Mouse (Mus musculus) stomach, postnatal 0 days (tissue): ENCODE measurements around the gene Plb1. TPM values are rescaled to one million over a fixed set of nuclear protein-coding genes. Genes with fewer than 3 reads are reported as not detected.

Experiments
- ATAC-seq: fragments of 200-750 bp; cut with Nextera tagmentation; 2 replicates; pipeline ENCODE4 v1.8.0; 2017; ENCODE audit not compliant: low FRiP score, low TSS enrichment
- DNase-seq: peaks from one replicate; pipeline ENCODE4 v3.0.0-alpha.2; 2016; ENCODE audit warnings: low spot score
- H3K27ac ChIP-seq: fragments of 300-500 bp; sonication (generic); replicated peaks from 2 replicates; pipeline ENCODE4 v1.5.1; 2014; ENCODE audit warnings: mild to moderate bottlenecking, control low read depth
- H3K27me3 ChIP-seq: fragments of 300-500 bp; sonication (generic); 2 replicates; pipeline ENCODE4 v1.6.1; 2014; ENCODE audit warnings: low read length; ENCODE audit not compliant: control insufficient read depth, insufficient read depth
- H3K36me3 ChIP-seq: fragments of 300-500 bp; sonication (generic); 2 replicates; pipeline ENCODE4 v1.6.1; 2014; ENCODE audit warnings: low read length, mixed read lengths; ENCODE audit not compliant: control insufficient read depth, insufficient read depth
- H3K4me1 ChIP-seq: fragments of 300-500 bp; sonication (generic); replicated peaks from 2 replicates; pipeline ENCODE4 v1.6.1; 2014; ENCODE audit warnings: antibody characterized with exemption; ENCODE audit not compliant: control insufficient read depth, insufficient read depth
- H3K4me2 ChIP-seq: fragments of 300-500 bp; sonication (generic); replicated peaks from 2 replicates; pipeline ENCODE4 v1.6.1; 2014; ENCODE audit warnings: low read depth, mild to moderate bottlenecking, control low read depth, moderate library complexity
- H3K4me3 ChIP-seq: fragments of 300-500 bp; sonication (generic); 2 replicates; pipeline ENCODE4 v1.5.1; 2014; ENCODE audit warnings: low read depth, low read length, control low read depth
- H3K9ac ChIP-seq: fragments of 300-500 bp; sonication (generic); 2 replicates; pipeline ENCODE4 v1.6.1; 2014; ENCODE audit warnings: mild to moderate bottlenecking, low read length, control low read depth, mixed read lengths
- H3K9me3 ChIP-seq: fragments of 300-500 bp; sonication (generic); 2 replicates; pipeline ENCODE4 v1.6.1; 2016; ENCODE audit warnings: low read length; ENCODE audit not compliant: control insufficient read depth
- CTCF ChIP-seq: IDR thresholded peaks from 2 replicates; pipeline ENCODE4 v1.5.1; 2016; ENCODE audit warnings: antibody characterized with exemption, low read depth, mild to moderate bottlenecking, moderate library complexity
- EP300 ChIP-seq: optimal IDR thresholded peaks from 2 replicates; pipeline ENCODE3; 2016; ENCODE audit warnings: antibody characterized with exemption
- WGBS: fragments of 180-500 bp; shearing (Covaris S2); extraction: QIAGEN DNeasy Blood & Tissue Kit; methylation state at CpG from one replicate; pipeline ENCODE4 v1.1.7; 2014; 5-methylcytosine and 5-hydroxymethylcytosine counted together
- polyA plus RNA-seq: library from polyadenylated mRNA; unstranded; fragments of >200 nt; fragmentation: Nextera tagmentation; extraction: Ambion mirVana; gene quantifications from 2 replicates; pipeline ENCODE4 v1.2.1, GENCODE M21; 2015

The Plb1 gene
- polyA plus RNA-seq, 1 experiment from 2014 or later: 14.1 TPM

- no peak overlapping the region for H3K4me2 ChIP-seq
- H3K9me3 ChIP-seq: no peaks in the 10 kb centered on the region
- TF ChIP-seq CTCF (no peak), EP300 (no peak)
- H3K4me3 ChIP-seq: no peak overlapping the region
- no peaks in the 10 kb centered on the region for H3K4me1 ChIP-seq
- H3K27me3 ChIP-seq: no peaks in the 10 kb centered on the region
- H3K27ac ChIP-seq: no peak overlapping the region
- H3K36me3 ChIP-seq: no peaks in the 10 kb centered on the region
- DNase-seq (no peak), ATAC-seq (no peak)
- 15% methylated on average over 4 of the region's 4 CpGs for WGBS
- H3K9ac ChIP-seq: no peak overlapping the region
Measured at GRCm38 (mm10) chr5:32282345-32282744, 49.8 kb downstream of the Plb1 start.

- TF ChIP-seq CTCF (no peak), EP300 (no peak)
- H3K4me2 ChIP-seq: no peak overlapping the region
- no peak overlapping the region for H3K9ac ChIP-seq
- no peak overlapping the region for H3K27ac ChIP-seq
- no peaks in the 10 kb centered on the region for H3K36me3 ChIP-seq
- DNase-seq: no peak
- H3K9me3 ChIP-seq: no peaks in the 10 kb centered on the region
- H3K27me3 ChIP-seq: no peaks in the 10 kb centered on the region
- no peak overlapping the region for H3K4me3 ChIP-seq
- no peaks in the 10 kb centered on the region for H3K4me1 ChIP-seq
- 86% methylated on average over 2 of the region's 2 CpGs for WGBS
- ATAC-seq: no peak
Measured at GRCm38 (mm10) chr5:32283457-32283856, 50.9 kb downstream of the Plb1 start.

GRCm38 (mm10) chr5:32286315-32286714 is 53.8 kb downstream of the Plb1 start:
- ATAC-seq (no peak), DNase-seq (no peak)
- no peaks in the 10 kb centered on the region for H3K4me1 ChIP-seq
- WGBS: 76% methylated on average over 4 of the region's 4 CpGs
- no peak overlapping the region for H3K4me2 ChIP-seq
- no peak overlapping the region for H3K27ac ChIP-seq
- TF ChIP-seq EP300: no peak
- TF ChIP-seq CTCF: no peak
- H3K4me3 ChIP-seq: no peak overlapping the region
- no peak overlapping the region for H3K9ac ChIP-seq
- H3K27me3 ChIP-seq: no peaks in the 10 kb centered on the region
- no peaks in the 10 kb centered on the region for H3K9me3 ChIP-seq
- no peaks in the 10 kb centered on the region for H3K36me3 ChIP-seq

GRCm38 (mm10) chr5:32288021-32288420 is 55.5 kb downstream of the Plb1 start:
- Histone ChIP-seq H3K36me3 (no peaks in the 10 kb centered on the region), H3K4me3 (no peak overlapping the region), H3K9ac (no peak overlapping the region), H3K27ac (no peak overlapping the region), H3K27me3 (no peaks in the 10 kb centered on the region), H3K9me3 (no peaks in the 10 kb centered on the region), H3K4me1 (no peaks in the 10 kb centered on the region), H3K4me2 (no peak overlapping the region)
- TF ChIP-seq EP300 (no peak), CTCF (no peak)
- ATAC-seq (no peak), DNase-seq (no peak)

- ATAC-seq: no peak
- Histone ChIP-seq H3K9ac (no peak overlapping the region), H3K4me2 (no peak overlapping the region), H3K27me3 (no peaks in the 10 kb centered on the region), H3K4me1 (no peaks in the 10 kb centered on the region), H3K9me3 (no peaks in the 10 kb centered on the region), H3K27ac (no peak overlapping the region), H3K36me3 (no peaks in the 10 kb centered on the region), H3K4me3 (no peak overlapping the region)
- 65% methylated on average over 2 of the region's 2 CpGs for WGBS
- no peak for DNase-seq
- no peak for TF ChIP-seq CTCF
- TF ChIP-seq EP300: no peak
Measured at GRCm38 (mm10) chr5:32291316-32291715, 58.8 kb downstream of the Plb1 start.

- peak overlapping the region; percentile 24; the same call in 1 of the 2 replicates for H3K9ac ChIP-seq
- no peaks in the 10 kb centered on the region for H3K4me1 ChIP-seq
- peak overlapping the region; percentile 54 for H3K4me2 ChIP-seq
- 12% methylated on average over 23 of the region's 23 CpGs for WGBS
- DNase-seq: peak; percentile 69
- H3K36me3 ChIP-seq: no peaks in the 10 kb centered on the region
- no peak overlapping the region for H3K27ac ChIP-seq
- no peaks in the 10 kb centered on the region for H3K27me3 ChIP-seq
- ATAC-seq: peak; percentile 82
- TF ChIP-seq CTCF: peak; percentile 92
- TF ChIP-seq EP300: no peak
- no peaks in the 10 kb centered on the region for H3K9me3 ChIP-seq
- peak overlapping the region; percentile 21 for H3K4me3 ChIP-seq
Measured at GRCm38 (mm10) chr5:32302991-32303921, 70.7 kb downstream of the Plb1 start.
